Mouse (Mus musculus): ENCODE data around the gene Ube2l6.
"Not testable (repeated sequence)": the region's sequence is repeated elsewhere in the genome, so short reads cannot be mapped to it uniquely, and the experiment has no call there.

Ube2l6 gene

GRCm38 (mm10) chr2:84793871-84794270 is 4.8 kb upstream of the Ube2l6 start:
- DNase-seq = no peak

- DNase-seq = peak; percentile 84
Observed at GRCm38 (mm10) chr2:84797833-84798492, 665 bp upstream of the Ube2l6 start.

GRCm38 (mm10) chr2:84799041-84799561 is 473 bp downstream of the Ube2l6 start:
- peak; percentile 64 for DNase-seq

GRCm38 (mm10) chr2:84800304-84800703 is 1.7 kb downstream of the Ube2l6 start:
- no peak for DNase-seq

- DNase-seq = not testable (repeated sequence)
Observed at GRCm38 (mm10) chr2:84801223-84801622, 2.6 kb downstream of the Ube2l6 start.

- DNase-seq = no peak
Observed at GRCm38 (mm10) chr2:84803963-84804362, 5.3 kb downstream of the Ube2l6 start.

- DNase-seq = no peak
Observed at GRCm38 (mm10) chr2:84806546-84806945, 7.9 kb downstream of the Ube2l6 start.

GRCm38 (mm10) chr2:84809330-84809729 is 10.7 kb downstream of the Ube2l6 start:
- DNase-seq = no peak

- no peak for DNase-seq
Observed at GRCm38 (mm10) chr2:84810526-84810885, 11.9 kb downstream of the Ube2l6 start.

- DNase-seq = peak; percentile 77
Observed at GRCm38 (mm10) chr2:84810886-84811577, 12.4 kb downstream of the Ube2l6 start.

- no peak for DNase-seq
Observed at GRCm38 (mm10) chr2:84811880-84812279, 13.3 kb downstream of the Ube2l6 start.

GRCm38 (mm10) chr2:84812676-84813075 is 14.0 kb downstream of the Ube2l6 start:
- DNase-seq = no peak

GRCm38 (mm10) chr2:84819861-84820260 is 21.2 kb downstream of the Ube2l6 start:
- DNase-seq = no peak

- no peak for DNase-seq
Observed at GRCm38 (mm10) chr2:84822552-84822951, 23.9 kb downstream of the Ube2l6 start, which contains the start of gene Smtnl1. Gene Smtnl1 (minus strand): TSS chr2:84822652.

- DNase-seq = no peak
Observed at GRCm38 (mm10) chr2:84823237-84823636, 24.6 kb downstream of the Ube2l6 start.

- DNase-seq = peak; percentile 89
Observed at GRCm38 (mm10) chr2:84826488-84827282, 28.1 kb downstream of the Ube2l6 start, which contains the start of gene Timm10. Gene Timm10 (plus strand): TSS chr2:84826997.

- peak; percentile 32 for DNase-seq
Observed at GRCm38 (mm10) chr2:84827283-84827920, 28.8 kb downstream of the Ube2l6 start.

GRCm38 (mm10) chr2:84831666-84832391 is 33.2 kb downstream of the Ube2l6 start:
- DNase-seq = peak; percentile 58

GRCm38 (mm10) chr2:84837107-84837506 is 38.5 kb downstream of the Ube2l6 start:
- DNase-seq = no peak

GRCm38 (mm10) chr2:84837817-84838592 is 39.4 kb downstream of the Ube2l6 start:
- DNase-seq = no peak

GRCm38 (mm10) chr2:84838593-84838949 is 39.9 kb downstream of the Ube2l6 start, which contains the start of gene Slc43a1:
Gene Slc43a1 (plus strand): TSS chr2:84838850.
- no peak for DNase-seq

All from cerebellum, adult 11-12 months (tissue).